Mouse (Mus musculus) ES-Bruce4 (cell line): ENCODE results near the gene Ibsp.

Experiments used
- CTCF ChIP-seq: IDR thresholded peaks from one replicate; pipeline ENCODE4 v1.8.1; 2011; ENCODE audit warnings: low read depth, low read length
- POLR2A ChIP-seq: IDR thresholded peaks from one replicate; pipeline ENCODE4 v1.8.1; 2011; ENCODE audit warnings: low read length; ENCODE audit not compliant: insufficient read depth

- no peak for TF ChIP-seq CTCF
- TF ChIP-seq POLR2A: no peak
These were observed 42.4 kb upstream of the Ibsp start for GRCm38 (mm10) chr5:104256585-104256984.
